Mouse (Mus musculus) gastrocnemius, adult 2 months (tissue): ENCODE data around the gene Adgrl4. TPM values are rescaled to one million over a fixed set of nuclear protein-coding genes. Genes with fewer than 3 reads are reported as not detected.

Experiments used
- DNase-seq: peaks from one replicate; pipeline ENCODE4 v3.0.0; 2022
- H3K27ac ChIP-seq: fragments of 200-600 bp; 2 replicates; pipeline ENCODE4 v1.8.1; 2022; ENCODE audit warnings: mild to moderate bottlenecking
- H3K4me3 ChIP-seq: fragments of 200-600 bp; 2 replicates; pipeline ENCODE4 v1.8.1; 2022; ENCODE audit warnings: mild to moderate bottlenecking, moderate library complexity
- CTCF ChIP-seq: fragments of 200-600 bp; IDR thresholded peaks from 2 replicates; pipeline ENCODE4 v1.8.1; 2022; ENCODE audit warnings: antibody characterized with exemption, mild to moderate bottlenecking, moderate library complexity
- intact Hi-C: fragments of 180-260 bp; cut with DNase I; formaldehyde crosslinking; loops from one replicate; pipeline ENCODE4 v1.15.1; 2025
- total RNA-seq, 2 experiments: library from RNA; stranded (reverse); gene quantifications; 2 replicates each; pipeline ENCODE4 v1.2.3; 2021

Adgrl4 gene
- total RNA-seq, 2 experiments from 2014 or later, result 22.1 to 27.4 TPM

DNA sequence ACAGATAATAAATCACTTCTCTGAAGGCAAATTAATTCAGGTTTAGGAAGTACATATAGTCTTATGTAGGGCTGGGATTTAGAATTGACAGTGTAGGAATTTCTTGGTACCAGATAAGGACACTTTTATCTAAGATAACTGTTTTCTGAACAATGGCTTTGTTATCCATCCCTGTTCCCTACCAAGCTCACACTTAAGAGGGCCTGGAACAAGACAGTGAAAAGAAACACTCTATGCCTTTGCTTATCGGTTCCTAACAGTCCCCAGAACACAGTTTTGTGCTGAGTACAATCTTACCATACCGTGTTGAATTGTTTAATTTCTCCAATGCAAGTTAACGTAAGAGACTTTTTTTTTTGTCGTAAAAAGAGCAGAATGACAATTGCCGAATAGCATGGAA lies 677 bp downstream of the Adgrl4 start:
- Histone ChIP-seq H3K4me3 (peak overlapping the region; percentile 68), H3K27ac (peak overlapping the region; percentile 85)
- intact Hi-C loops, result loop anchor here (5.0 kb wide), 1 partner anchor 116 kb away; no protein-coding TSS in a partner anchor
- no peak for TF ChIP-seq CTCF
- no peak for DNase-seq

DNA sequence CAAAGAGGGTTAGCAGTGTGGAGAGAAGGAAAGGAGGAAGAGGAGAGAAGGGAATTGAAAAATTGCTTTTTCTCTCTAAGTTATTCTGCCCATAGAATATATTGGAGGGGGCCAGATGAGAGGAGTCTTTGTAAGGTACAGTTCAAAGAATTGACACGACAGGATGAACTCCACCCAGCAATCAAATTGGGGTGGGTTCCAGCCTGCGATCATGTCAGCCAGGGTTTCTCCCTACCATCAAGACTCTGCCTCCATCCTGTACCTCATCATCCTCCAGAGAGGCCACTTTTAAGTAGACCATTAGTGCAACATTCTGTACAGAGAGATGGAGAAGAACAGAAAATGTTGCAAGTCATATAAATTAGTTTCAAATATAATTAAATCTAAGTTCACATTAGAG lies 2.3 kb downstream of the Adgrl4 start:
- H3K4me3 ChIP-seq, result peak overlapping the region; percentile 68
- intact Hi-C loops, result loop anchor here (5.0 kb wide), 1 partner anchor 118 kb away; no protein-coding TSS in a partner anchor
- DNase-seq, result no peak
- peak overlapping the region; percentile 85 for H3K27ac ChIP-seq
- TF ChIP-seq CTCF, result no peak

DNA sequence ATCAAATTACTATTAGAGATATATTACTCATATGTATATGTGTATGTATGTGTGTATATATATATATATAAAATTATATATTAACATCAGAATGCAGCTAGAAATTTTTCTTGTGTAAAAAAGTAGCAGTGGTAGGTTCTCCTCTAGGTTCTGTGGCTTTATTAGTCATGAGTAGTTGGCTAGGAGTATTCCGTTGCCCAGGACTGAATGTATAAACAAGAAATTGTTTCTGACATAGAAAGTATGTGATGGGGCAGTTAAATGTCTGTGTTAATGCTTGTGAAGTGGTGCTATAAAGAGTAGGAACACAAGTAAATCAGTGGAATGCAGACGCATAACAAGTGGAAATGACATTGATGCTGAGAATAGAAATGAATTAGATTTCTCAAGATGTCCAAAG lies 4.3 kb downstream of the Adgrl4 start:
- TF ChIP-seq CTCF, result no peak
- intact Hi-C loops, result no loop called here
- Histone ChIP-seq H3K4me3 (peak overlapping the region; percentile 41), H3K27ac (peak overlapping the region; percentile 58)
- DNase-seq, result no peak

GRCm38 (mm10) chr3:151443486-151443885 lies 5.8 kb downstream of the Adgrl4 start:
- intact Hi-C loops, result no loop called here
- DNase-seq, result no peak
- no peak for TF ChIP-seq CTCF
- Histone ChIP-seq H3K27ac (peak overlapping the region; percentile 58), H3K4me3 (peak overlapping the region; percentile 41)

DNA sequence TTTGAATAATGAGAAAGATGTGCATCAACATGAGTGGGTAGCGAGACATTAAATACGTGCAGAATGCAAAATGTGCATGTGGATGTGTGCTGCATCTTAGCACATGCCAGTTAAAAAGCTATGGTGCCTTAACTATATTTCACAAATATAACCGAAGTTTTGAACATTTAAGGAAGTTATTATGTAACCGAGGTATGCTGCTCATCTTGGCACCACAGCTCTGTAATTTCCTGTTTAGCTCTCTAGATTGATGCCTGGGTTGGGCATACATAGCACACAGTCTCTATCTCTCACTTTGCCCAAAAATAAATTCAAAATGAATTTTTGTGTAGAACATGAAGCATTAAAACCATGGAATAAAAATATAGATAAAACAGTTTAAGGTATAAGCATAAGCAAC lies 6.6 kb downstream of the Adgrl4 start:
- no peak overlapping the region for H3K4me3 ChIP-seq
- DNase-seq, result no peak
- no peak for TF ChIP-seq CTCF
- peak overlapping the region; percentile 38 for H3K27ac ChIP-seq
- intact Hi-C loops, result no loop called here

DNA sequence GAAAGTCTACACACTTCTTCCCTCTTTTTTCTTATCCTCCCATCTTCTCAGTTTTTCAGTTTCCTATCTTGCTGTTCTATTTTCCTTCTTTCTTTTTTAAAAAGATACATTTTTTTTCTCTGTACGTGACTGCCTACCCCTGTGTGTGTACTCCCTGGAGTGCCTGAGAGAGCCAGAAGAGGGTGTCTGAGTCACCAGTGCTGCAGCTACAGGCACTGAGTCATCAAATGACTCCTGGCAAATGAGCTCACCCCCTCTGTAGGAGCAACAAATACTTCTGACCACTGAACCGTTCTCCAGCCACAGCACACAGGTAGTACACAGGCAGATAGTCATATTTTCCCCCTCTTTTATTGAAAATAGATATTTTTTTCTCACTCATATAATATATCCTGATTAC lies 8.2 kb downstream of the Adgrl4 start:
- intact Hi-C loops, result no loop called here

DNA sequence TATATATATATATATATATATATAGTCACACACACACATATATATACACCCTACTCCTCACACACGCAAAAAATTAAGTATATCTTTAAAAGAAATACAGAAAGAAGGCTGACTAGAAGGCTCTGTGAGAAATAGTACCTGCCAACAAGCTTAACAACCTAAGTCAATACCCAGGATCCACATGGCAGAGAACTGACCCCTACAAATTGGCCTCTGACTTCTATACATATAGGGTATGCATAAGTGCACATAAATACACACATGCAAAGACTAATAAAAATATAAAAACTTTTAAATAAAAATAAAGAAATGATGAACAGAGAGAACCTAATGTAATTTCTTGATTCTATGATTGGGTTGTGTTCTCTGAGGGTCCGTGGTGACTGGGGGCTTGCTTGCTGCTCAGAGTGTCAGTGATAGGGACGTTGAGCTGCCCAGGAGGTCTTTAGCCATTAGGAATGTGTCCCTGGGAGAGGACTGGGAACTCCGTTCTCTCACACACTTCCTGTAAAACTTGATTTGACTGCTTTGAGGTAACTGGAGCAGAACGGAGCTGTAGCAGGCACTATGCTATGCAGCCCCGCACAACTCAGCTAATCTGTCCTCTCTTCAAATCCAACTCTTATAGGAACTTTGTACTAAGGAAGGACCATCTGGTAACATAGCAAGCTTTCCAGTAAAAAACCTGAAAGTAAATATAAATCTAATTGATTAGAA lies 17.5 kb downstream of the Adgrl4 start:
- no peak overlapping the region for H3K27ac ChIP-seq
- no peak for DNase-seq

More for the DNA sequence above, 8.2 kb downstream of the Adgrl4 start:
- no peak for DNase-seq
- 0 out of 2 replicates have a peak, but pooled peaks have one; percentile 10 for TF ChIP-seq CTCF
- no peak overlapping the region for H3K4me3 ChIP-seq
- no peak overlapping the region for H3K27ac ChIP-seq

DNA sequence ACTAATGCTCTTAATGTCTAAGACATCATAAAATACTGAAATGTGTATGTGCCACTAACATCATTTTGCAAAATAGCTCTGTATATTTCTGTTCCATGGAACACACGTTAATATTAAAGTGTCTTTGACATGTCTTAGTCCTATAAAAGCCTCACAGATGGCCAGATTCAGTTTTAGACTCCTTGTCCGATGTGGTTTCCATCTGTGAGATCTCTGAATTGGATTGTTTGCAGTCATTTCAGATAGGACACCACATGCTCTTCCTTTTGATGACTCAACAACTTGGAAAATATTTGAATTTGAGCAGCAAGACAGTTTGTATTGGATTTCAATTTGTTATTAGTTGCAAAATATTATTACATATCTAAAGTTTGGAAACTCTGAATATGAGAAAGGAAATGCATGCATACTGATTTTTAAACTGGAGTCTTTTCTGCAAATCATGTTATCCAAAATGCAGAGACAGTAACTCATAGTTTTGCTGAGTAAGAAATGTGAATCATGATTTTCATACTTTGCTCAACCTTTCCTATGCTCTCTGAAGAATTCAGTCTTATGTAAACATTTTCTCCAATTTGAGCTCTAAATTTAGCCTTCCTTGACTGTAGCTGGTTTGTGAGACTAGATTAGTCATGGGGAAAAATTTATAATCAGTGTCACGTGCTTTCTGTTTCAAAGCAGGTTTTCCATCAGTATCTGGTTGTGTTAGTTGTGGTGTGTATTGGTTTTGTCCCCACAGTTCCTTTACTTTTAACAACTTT lies 21.9 kb downstream of the Adgrl4 start:
- no peak overlapping the region for H3K4me3 ChIP-seq
- no peak for TF ChIP-seq CTCF
- no peak overlapping the region for H3K27ac ChIP-seq
- no peak for DNase-seq
- intact Hi-C loops, result no loop called here

More for the DNA sequence above, 17.5 kb downstream of the Adgrl4 start:
- no peak for TF ChIP-seq CTCF
- H3K4me3 ChIP-seq, result no peak overlapping the region
- intact Hi-C loops, result no loop called here

DNA sequence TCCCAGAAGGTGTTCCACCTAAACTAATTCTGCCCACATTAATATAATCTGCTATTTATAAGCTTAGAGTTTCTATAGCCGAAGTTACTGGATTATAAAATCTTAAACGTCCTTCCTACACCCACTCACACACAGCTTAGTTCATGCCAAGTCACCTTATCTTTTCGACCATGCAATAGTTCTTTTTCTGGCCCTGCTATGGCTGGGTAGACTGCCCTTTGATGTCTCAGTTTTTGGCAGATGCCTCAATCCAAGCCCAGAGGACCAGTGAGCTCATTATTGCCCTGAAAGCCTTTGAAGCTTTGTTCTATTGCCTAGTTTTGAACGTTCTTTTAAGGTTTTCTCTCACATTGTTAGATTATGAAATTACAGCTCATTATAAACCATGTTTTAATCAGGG lies 27.5 kb downstream of the Adgrl4 start:
- TF ChIP-seq CTCF, result no peak
- intact Hi-C loops, result no loop called here
- no peak overlapping the region for H3K27ac ChIP-seq
- no peak overlapping the region for H3K4me3 ChIP-seq
- DNase-seq, result no peak

- H3K4me3 ChIP-seq, result no peak overlapping the region
- DNase-seq, result no peak
- no peak for TF ChIP-seq CTCF
- H3K27ac ChIP-seq, result no peak overlapping the region
- intact Hi-C loops, result no loop called here
Observed at GRCm38 (mm10) chr3:151488853-151489252, 51.2 kb downstream of the Adgrl4 start.

GRCm38 (mm10) chr3:151505606-151506005 lies 67.9 kb downstream of the Adgrl4 start:
- intact Hi-C loops, result no loop called here
- no peak for DNase-seq
- H3K4me3 ChIP-seq, result no peak overlapping the region
- TF ChIP-seq CTCF, result no peak
- no peak overlapping the region for H3K27ac ChIP-seq

DNA sequence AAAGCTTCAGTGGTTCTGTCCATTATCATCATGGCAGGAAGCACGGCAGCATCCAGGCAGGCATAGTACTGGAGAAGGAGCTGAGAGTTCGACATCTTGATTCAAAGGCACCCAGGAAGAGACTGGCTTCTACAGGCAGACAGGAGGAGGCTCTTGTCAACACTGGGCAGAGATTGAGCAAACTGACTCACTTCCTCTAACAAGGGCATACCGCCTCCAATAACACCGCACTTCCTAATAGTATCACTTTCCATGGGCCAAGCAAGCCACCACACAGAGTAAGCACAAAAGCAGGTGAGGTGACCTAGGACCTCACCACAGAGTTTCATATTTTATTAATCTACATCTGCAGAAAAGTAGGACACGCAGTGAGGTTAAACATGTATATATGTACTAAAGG lies 73.5 kb downstream of the Adgrl4 start:
- intact Hi-C loops, result no loop called here
- DNase-seq, result no peak
- no peak overlapping the region for H3K27ac ChIP-seq
- no peak overlapping the region for H3K4me3 ChIP-seq
- no peak for TF ChIP-seq CTCF

GRCm38 (mm10) chr3:151547182-151547581 lies 109.5 kb downstream of the Adgrl4 start:
- no peak for TF ChIP-seq CTCF
- Histone ChIP-seq H3K27ac (no peak overlapping the region), H3K4me3 (no peak overlapping the region)
- intact Hi-C loops, result no loop called here
- no peak for DNase-seq
